Mouse (Mus musculus) midbrain, embryonic 15.5 days (tissue): ENCODE data around the gene Tmem95. TPM values are rescaled to one million over a fixed set of nuclear protein-coding genes. Genes with fewer than 3 reads are reported as not detected.
A peak's percentile ranks its signal among the peaks of the same experiment; 100 is the strongest.

Experiments used
- ATAC-seq: fragments of 200-750 bp; cut with Nextera tagmentation; replicated peaks from 2 replicates; pipeline ENCODE4 v1.8.0; 2017; ENCODE audit warnings: moderate TSS enrichment
- H3K27ac ChIP-seq: fragments of 300-500 bp; sonication (generic); 2 replicates; pipeline ENCODE4 v1.5.1; 2015; ENCODE audit warnings: mild to moderate bottlenecking, inconsistent platforms
- H3K27me3 ChIP-seq: fragments of 300-500 bp; sonication (generic); replicated peaks from 2 replicates; pipeline ENCODE4 v1.6.1; 2015; ENCODE audit warnings: inconsistent platforms
- H3K36me3 ChIP-seq: fragments of 300-500 bp; sonication (generic); replicated peaks from 2 replicates; pipeline ENCODE4 v1.6.1; 2015; ENCODE audit warnings: inconsistent platforms
- H3K4me1 ChIP-seq: fragments of 300-500 bp; sonication (generic); 2 replicates; pipeline ENCODE4 v1.6.1; 2015; ENCODE audit warnings: inconsistent platforms
- H3K4me2 ChIP-seq: fragments of 300-500 bp; sonication (generic); 2 replicates; pipeline ENCODE4 v1.6.1; 2015; ENCODE audit warnings: inconsistent platforms, mild to moderate bottlenecking, moderate library complexity
- H3K4me3 ChIP-seq: fragments of 300-500 bp; sonication (generic); 2 replicates; pipeline ENCODE4 v1.5.1; 2015; ENCODE audit warnings: mild to moderate bottlenecking, inconsistent platforms
- H3K9ac ChIP-seq: fragments of 300-500 bp; sonication (generic); 2 replicates; pipeline ENCODE4 v1.6.1; 2015; ENCODE audit warnings: mild to moderate bottlenecking, inconsistent platforms
- H3K9me3 ChIP-seq: fragments of 300-500 bp; sonication (generic); 2 replicates; pipeline ENCODE4 v1.6.1; 2016; ENCODE audit warnings: inconsistent platforms
- WGBS: fragments of 180-500 bp; shearing (Covaris S2); methylation state at CpG from one replicate; pipeline ENCODE4 v1.1.7; 2015; ENCODE audit warnings: mixed read lengths; 5-methylcytosine and 5-hydroxymethylcytosine counted together
- polyA plus RNA-seq: library from polyadenylated mRNA; unstranded; fragments of >200 nt; fragmentation: Nextera tagmentation; extraction: Ambion mirVana; gene quantifications from 2 replicates; pipeline ENCODE4 v1.2.1, GENCODE M21; 2015

Tmem95 gene
- not detected in 2 replicates for polyA plus RNA-seq

- Histone ChIP-seq H3K4me2 (peak within 1 kb of the TSS; percentile 31), H3K9me3 (no peaks in the 10 kb centered on the region), H3K9ac (no peak within 1 kb of the TSS), H3K27me3 (peaks cover 17% of the 10 kb centered on the region), H3K27ac (no peak within 1 kb of the TSS), H3K36me3 (no peaks in the 10 kb centered on the region), H3K4me1 (peaks cover 28% of the 10 kb centered on the region), H3K4me3 (no peak within 1 kb of the TSS)
- ATAC-seq = no peak
- 85% methylated on average over 11 of the region's 11 CpGs for WGBS
Observed at GRCm38 (mm10) chr11:69877878-69878277, at the start of gene Tmem95. Tmem95 (minus strand) TSS chr11:69878018.

GRCm38 (mm10) chr11:69927501-69927900 lies 49.7 kb upstream of the Tmem95 start:
- no peak overlapping the region for H3K9ac ChIP-seq
- H3K36me3 ChIP-seq = no peaks in the 10 kb centered on the region
- H3K27ac ChIP-seq = no peak overlapping the region
- H3K4me1 ChIP-seq = peaks cover 5% of the 10 kb centered on the region
- no peaks in the 10 kb centered on the region for H3K27me3 ChIP-seq
- WGBS = 99% methylated on average over 2 of the region's 2 CpGs
- H3K4me2 ChIP-seq = no peak overlapping the region
- no peak overlapping the region for H3K4me3 ChIP-seq
- ATAC-seq = no peak
- H3K9me3 ChIP-seq = no peaks in the 10 kb centered on the region

GRCm38 (mm10) chr11:69922796-69923195 lies 45.0 kb upstream of the Tmem95 start:
- peaks cover 8% of the 10 kb centered on the region; the same call in 1 of the 2 replicates for H3K36me3 ChIP-seq
- H3K9ac ChIP-seq = no peak overlapping the region; the same call in 1 of the 2 replicates
- H3K9me3 ChIP-seq = no peaks in the 10 kb centered on the region
- peak overlapping the region; percentile 23; the same call in 1 of the 2 replicates for H3K27ac ChIP-seq
- ATAC-seq = no peak
- peaks cover 30% of the 10 kb centered on the region for H3K4me1 ChIP-seq
- H3K4me3 ChIP-seq = no peak overlapping the region
- H3K4me2 ChIP-seq = no peak overlapping the region
- 73% methylated on average over 3 of the region's 3 CpGs for WGBS
- no peaks in the 10 kb centered on the region for H3K27me3 ChIP-seq

- no peaks in the 10 kb centered on the region for H3K9me3 ChIP-seq
- peak overlapping the region; percentile 81 for H3K4me2 ChIP-seq
- peaks cover 14% of the 10 kb centered on the region; the same call in 1 of the 2 replicates for H3K36me3 ChIP-seq
- no peak for ATAC-seq
- H3K27me3 ChIP-seq = no peaks in the 10 kb centered on the region
- 3% methylated on average over 12 of the region's 12 CpGs for WGBS
- peak overlapping the region; percentile 90 for H3K27ac ChIP-seq
- H3K4me1 ChIP-seq = peaks cover 30% of the 10 kb centered on the region
- peak overlapping the region; percentile 83 for H3K4me3 ChIP-seq
- peak overlapping the region; percentile 40 for H3K9ac ChIP-seq
Observed at GRCm38 (mm10) chr11:69922012-69922756, 44.4 kb upstream of the Tmem95 start.

GRCm38 (mm10) chr11:69921114-69922011 lies 43.5 kb upstream of the Tmem95 start, which contains the start of gene Eif5a:
Eif5a (minus strand) TSS chr11:69921958.
- Histone ChIP-seq H3K4me1 (peaks cover 30% of the 10 kb centered on the region), H3K9ac (peak within 1 kb of the TSS; percentile 89), H3K27me3 (no peaks in the 10 kb centered on the region), H3K27ac (peak within 1 kb of the TSS; percentile 90), H3K4me2 (peak within 1 kb of the TSS; percentile 81), H3K36me3 (peaks cover 23% of the 10 kb centered on the region; the same call in 1 of the 2 replicates), H3K4me3 (peak within 1 kb of the TSS; percentile 83), H3K9me3 (no peaks in the 10 kb centered on the region)
- under 1% methylated on average over 78 of the region's 78 CpGs for WGBS
- peak; percentile 98 for ATAC-seq

GRCm38 (mm10) chr11:69920266-69921031 lies 42.6 kb upstream of the Tmem95 start:
- no peaks in the 10 kb centered on the region for H3K9me3 ChIP-seq
- peak overlapping the region; percentile 81 for H3K4me2 ChIP-seq
- H3K4me3 ChIP-seq = peak overlapping the region; percentile 83
- H3K27ac ChIP-seq = peak overlapping the region; percentile 90
- H3K36me3 ChIP-seq = peaks cover 32% of the 10 kb centered on the region; the same call in 1 of the 2 replicates
- H3K4me1 ChIP-seq = peaks cover 37% of the 10 kb centered on the region
- H3K9ac ChIP-seq = peak overlapping the region; percentile 89
- ATAC-seq = peak; percentile 43
- WGBS = under 1% methylated on average over 63 of the region's 65 CpGs
- no peaks in the 10 kb centered on the region for H3K27me3 ChIP-seq

GRCm38 (mm10) chr11:69919661-69920265 lies 41.9 kb upstream of the Tmem95 start:
- H3K27ac ChIP-seq = peak overlapping the region; percentile 90
- H3K4me2 ChIP-seq = peak overlapping the region; percentile 81
- no peaks in the 10 kb centered on the region for H3K27me3 ChIP-seq
- no peak for ATAC-seq
- no peaks in the 10 kb centered on the region for H3K9me3 ChIP-seq
- peaks cover 34% of the 10 kb centered on the region; the same call in 1 of the 2 replicates for H3K36me3 ChIP-seq
- peaks cover 43% of the 10 kb centered on the region for H3K4me1 ChIP-seq
- 2% methylated on average over 17 of the region's 17 CpGs for WGBS
- peak overlapping the region; percentile 89 for H3K9ac ChIP-seq
- peak overlapping the region; percentile 83 for H3K4me3 ChIP-seq

GRCm38 (mm10) chr11:69919053-69919452 lies 41.2 kb upstream of the Tmem95 start:
- no peak for ATAC-seq
- peaks cover 50% of the 10 kb centered on the region for H3K4me1 ChIP-seq
- WGBS = 88% methylated on average over 9 of the region's 9 CpGs
- no peaks in the 10 kb centered on the region for H3K9me3 ChIP-seq
- H3K27me3 ChIP-seq = no peaks in the 10 kb centered on the region
- peak overlapping the region; percentile 81 for H3K4me2 ChIP-seq
- peaks cover 34% of the 10 kb centered on the region; the same call in 1 of the 2 replicates for H3K36me3 ChIP-seq
- peak overlapping the region; percentile 89 for H3K9ac ChIP-seq
- H3K27ac ChIP-seq = peak overlapping the region; percentile 90; the same call in 1 of the 2 replicates
- peak overlapping the region; percentile 83; the same call in 1 of the 2 replicates for H3K4me3 ChIP-seq

- Histone ChIP-seq H3K9me3 (no peaks in the 10 kb centered on the region), H3K4me2 (no peak overlapping the region), H3K9ac (no peak overlapping the region), H3K27me3 (no peaks in the 10 kb centered on the region), H3K4me1 (peaks cover 55% of the 10 kb centered on the region), H3K36me3 (peaks cover 34% of the 10 kb centered on the region; the same call in 1 of the 2 replicates), H3K4me3 (no peak overlapping the region), H3K27ac (no peak overlapping the region)
- no peak for ATAC-seq
- WGBS = 86% methylated on average over 5 of the region's 5 CpGs
Observed at GRCm38 (mm10) chr11:69918118-69918517, 40.3 kb upstream of the Tmem95 start.

GRCm38 (mm10) chr11:69917379-69917948 lies 39.6 kb upstream of the Tmem95 start:
- Histone ChIP-seq H3K27ac (no peak overlapping the region), H3K9ac (no peak overlapping the region), H3K9me3 (no peaks in the 10 kb centered on the region), H3K27me3 (no peaks in the 10 kb centered on the region), H3K36me3 (peaks cover 38% of the 10 kb centered on the region; the same call in 1 of the 2 replicates), H3K4me2 (no peak overlapping the region), H3K4me3 (no peak overlapping the region), H3K4me1 (peaks cover 52% of the 10 kb centered on the region)
- no peak for ATAC-seq
- 90% methylated on average over 8 of the region's 8 CpGs for WGBS
